Mouse (Mus musculus): ENCODE data around the gene Pnpla3.

The Pnpla3 gene

DNA sequence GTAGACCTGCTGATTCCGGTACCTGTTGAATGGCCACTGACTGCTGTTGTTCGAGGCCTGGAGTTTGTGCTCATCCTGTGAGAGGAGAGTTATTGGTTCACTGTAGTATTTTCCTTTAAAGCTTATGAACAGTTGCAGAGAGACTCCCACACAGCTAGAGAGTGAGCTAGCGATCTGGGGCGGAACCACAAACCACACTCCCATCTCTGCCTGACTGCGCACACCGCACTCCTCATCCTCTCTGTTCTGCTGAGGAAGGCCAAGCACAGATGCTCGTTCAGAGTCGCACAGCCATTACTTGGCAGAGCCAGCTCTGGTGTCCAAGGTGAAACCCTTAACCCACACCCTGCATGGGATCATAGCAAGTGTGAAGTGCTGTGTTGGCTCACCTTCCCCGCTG lies 11.1 kb downstream of the Pnpla3 start:
- DNase-seq (ENCODE audit: low spot score) = no peak

DNA sequence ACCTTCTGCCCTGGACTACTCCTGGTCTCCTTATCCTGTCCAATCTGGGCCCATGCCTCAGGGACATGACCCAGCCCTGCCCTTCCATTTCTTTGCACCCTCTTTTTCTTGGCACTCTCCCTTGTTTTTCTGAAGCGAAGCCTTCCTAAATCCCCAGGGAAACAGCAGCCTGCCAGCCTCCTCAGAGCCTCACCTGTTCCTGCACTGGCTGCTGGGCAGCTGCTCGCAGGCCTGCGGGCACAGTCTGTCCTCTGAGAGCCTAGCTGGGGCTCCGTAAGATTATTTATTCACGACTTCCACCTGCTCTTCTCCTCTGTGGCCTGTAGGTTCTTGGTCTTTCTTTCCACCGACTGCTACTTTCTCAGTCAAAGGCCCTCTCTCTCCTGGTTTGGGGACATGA lies 14.4 kb downstream of the Pnpla3 start:
- no peak for DNase-seq (ENCODE audit: low spot score)

DNA sequence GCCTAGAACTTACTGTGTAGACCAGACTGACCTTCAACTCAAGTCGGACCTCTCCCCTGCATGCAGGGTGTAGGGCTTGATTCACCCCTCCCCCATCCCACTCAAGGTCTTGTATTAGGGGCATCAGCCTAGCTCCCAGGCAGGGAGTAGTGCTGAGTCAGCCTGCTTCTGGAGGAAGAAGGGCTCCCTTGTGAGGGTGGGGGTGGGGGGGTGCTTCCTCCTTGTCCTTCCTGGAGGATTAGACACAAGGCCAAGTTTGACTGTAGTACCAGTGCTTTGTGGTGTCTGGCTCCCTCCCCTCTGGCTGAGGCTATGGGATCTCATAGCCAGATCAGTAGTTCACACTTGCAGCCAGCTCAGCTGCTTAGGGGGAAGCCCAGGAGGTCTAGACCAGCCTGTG lies 16.3 kb downstream of the Pnpla3 start:
- DNase-seq (ENCODE audit: low spot score) = no peak

DNA sequence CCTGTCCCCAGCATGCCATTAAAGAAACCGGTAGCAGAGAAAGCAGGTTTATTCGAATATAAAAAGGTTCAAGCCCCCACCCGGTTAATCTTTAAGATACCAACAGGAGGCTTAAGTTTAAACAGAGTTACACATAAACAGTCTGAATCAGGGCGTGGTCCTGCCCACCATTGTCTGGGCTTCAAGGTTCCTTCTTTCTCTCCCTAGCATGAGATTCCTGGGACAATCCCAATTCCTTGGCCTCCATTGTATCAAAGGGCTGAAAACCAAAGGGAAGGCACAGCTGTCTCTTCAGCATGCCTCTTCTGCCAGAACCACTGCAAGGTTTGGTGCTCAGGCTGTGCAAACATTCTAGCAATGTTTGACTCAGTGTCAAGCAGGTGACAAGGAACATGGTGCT lies 18.6 kb downstream of the Pnpla3 start:
- no peak for DNase-seq (ENCODE audit: low spot score)

DNA sequence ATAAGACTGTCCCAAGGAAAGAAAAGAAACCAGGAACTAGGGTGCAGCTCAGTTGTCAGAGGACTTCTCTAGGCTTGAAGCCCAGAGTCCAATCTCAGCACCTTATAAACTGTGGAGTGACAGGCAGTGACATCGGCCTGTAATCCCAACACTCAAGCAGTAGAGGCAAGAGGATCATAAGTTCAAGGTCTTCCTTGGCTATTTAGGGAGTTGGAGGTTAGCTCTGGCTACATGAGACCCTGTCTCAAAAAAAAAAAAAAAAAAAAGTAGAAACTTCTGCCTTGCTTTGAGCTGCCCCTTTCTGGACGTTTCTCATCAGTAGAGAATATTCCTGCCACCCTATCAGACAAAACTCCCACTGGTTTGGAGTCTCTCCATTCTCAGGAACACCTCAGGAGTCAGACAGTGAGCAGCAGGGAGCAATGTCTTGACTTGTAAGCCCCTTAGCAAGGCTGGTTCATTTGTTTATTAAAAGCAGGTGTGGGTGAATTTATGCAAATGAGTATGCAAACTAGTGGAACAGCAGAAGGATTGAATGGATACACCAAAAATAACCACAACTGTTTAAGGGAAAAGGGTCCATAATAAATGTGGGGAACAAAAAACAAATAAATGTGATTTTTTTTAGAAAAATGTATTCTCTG lies 21.4 kb downstream of the Pnpla3 start:
- DNase-seq (ENCODE audit: low spot score) = no peak

DNA sequence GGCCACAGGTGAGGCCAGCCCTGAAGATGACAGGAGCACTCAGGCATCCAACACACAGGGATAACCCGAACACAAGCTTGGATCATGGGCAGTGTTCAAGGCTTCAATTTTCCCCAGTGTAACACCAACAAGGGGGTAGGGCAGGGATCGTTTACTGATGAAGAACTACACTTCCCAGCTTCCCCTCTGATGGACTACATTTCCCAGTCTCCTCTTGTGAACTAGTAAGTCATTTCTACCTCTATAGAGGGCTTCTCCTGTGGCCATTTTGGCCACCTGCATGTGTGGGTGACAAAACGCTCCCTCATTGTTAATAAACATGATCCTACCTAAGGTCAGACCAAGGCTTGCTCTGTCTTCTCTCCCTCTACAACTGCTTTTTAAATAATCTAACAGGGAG lies 22.2 kb downstream of the Pnpla3 start:
- DNase-seq (ENCODE audit: low spot score) = peak; percentile 47

DNA sequence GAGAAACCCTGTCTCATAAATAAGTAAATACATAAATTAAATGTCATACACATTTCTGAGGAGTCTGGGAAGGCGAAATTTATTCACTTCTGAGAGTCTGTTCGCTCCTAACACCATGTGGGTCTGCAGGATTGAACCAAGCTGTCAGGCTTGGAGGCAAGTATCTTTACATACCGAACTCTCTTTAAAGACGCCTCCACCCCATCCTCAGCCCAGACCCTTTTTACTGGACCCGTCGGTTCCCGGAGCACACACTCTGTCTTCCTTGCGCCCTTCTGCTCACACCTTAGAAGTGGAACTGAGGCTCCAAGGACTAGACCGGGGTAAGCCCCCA lies 24.1 kb downstream of the Pnpla3 start:
- no peak for DNase-seq (ENCODE audit: low spot score)

DNA sequence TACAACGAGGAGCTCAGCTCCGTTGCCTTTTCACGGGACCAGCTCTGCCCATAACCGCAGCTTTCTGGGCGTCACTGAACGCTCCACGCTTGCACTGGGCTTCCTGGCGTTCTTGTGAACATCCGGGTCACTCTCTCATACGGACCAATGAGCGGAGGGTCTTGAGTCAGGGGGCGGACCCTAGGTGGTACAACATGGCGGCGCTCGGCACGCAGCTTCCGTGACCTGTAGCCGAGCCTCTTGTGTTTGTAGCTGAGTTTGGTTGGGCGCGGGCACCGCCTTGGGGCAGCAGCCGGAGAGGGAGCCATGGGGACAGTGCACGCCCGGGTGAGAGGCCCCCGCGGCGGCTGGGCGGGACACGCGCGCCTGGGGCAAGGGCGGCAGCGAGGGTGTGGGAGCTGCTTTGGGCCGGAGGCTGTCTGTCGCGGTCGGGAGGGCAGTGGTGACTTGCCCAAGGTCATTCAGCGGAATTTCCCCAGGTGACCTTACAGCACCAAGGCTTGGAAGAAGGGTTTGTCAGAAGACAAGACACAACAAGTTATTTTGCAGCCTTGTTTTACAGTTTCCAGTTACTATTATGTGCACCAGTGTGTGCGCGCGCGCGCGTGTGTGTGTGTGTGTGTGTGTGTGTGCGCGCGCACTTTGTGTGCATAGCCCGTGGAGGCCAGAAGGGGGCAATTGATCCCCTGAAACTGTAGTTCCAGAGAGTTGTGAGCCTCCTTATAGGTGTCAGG lies 24.6 kb downstream of the Pnpla3 start, which contains the start of gene Samm50:
TSS of gene Samm50 (plus strand) at position 184 of the 734 bp plus-strand sequence.
- peak; percentile 97 for DNase-seq (ENCODE audit: low spot score)

DNA sequence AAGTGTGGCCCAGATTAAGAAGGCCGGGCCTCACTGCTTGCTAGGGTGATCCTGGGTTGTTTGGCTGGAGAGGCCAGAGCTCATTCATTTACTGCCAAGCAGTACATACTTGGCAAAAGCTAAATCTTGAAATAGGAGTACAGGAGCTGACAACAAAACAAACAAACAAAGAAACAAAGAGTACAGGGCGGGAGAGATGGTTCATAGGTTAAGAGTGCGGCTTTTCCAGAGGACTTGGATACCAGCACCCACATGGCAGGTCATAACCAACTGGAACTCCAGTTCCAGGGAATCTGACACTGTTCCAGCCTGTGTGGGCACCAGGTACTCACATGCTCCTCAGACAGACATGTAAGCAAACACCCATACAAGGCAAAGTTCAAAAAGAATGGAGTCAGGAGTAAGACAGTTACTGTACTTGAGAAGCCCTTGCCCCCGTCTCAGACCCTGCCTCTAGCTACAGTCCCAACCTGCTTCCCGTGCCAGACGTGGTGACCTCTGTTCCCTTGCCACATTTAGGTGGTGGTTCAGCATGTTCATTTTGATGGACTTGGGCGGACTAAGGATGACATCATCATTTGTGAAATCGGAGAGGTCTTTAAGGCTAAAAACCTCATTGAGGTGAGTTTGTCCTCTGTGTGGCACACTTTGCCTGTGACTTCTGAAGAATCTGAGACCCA lies 29.0 kb downstream of the Pnpla3 start:
- DNase-seq (ENCODE audit: low spot score) = no peak

DNA sequence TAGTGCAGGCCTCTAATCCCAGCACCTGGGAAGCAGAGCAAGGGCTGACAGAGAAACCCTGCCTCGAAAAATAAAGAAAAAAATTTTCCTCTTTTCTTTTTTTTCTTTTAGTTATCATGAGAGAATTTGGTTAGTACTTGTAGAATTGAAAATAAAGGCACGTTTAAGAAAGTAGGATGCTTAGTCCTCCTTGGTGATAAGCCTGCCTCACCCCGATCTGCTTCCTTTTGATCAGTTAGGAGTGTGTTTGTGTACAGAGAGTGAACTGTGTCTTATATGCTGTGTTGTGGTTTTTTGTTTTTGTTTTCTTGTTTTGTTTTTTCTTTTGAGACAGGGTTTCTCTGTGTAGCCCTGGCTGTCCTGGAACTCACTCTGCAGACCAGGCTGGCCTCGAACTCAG lies 39.7 kb downstream of the Pnpla3 start:
- DNase-seq (ENCODE audit: low spot score) = no peak

DNA sequence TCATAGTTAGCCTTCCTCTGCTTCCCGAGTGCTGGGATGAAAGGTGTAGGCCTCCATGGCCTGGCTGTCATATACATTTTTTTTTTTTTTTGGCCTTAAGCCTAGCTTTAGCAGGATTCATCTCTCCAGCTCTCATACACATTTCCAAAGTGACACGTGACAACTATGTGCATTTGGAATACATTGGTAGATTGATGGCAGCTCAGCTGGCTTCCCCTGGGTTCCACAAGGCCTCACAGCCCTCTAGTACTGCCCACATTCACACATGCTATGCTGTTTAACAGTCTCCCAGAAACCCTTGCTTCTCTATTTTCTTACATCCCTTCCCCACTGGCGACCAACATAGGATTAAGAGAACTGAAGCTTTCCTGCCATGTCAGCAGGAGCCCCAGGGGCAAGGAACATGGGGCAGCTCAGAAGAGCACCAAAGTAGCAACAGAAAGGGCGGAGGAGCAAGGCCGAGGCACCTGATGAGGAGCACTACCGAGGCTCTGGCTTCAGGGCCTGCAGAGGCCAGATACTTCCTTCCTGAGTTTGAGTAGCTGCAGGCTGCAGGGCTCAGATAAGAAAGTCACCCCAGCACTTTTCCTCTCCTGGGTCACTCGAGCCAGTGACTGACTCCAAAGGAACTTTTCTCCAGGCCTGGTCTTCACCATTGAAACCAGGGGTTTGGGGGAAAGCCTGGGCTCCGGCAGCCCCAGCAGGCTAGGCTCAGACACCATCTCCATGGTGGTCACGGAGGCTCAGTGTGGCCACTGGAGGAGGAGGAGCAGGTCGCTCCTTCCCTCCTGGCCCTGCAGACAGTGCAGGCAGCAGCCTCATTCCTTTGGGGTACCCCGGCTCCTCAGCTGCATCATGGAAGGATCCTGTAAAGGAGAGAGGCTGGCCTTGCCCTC lies 42.1 kb downstream of the Pnpla3 start:
- no peak for DNase-seq (ENCODE audit: low spot score)

DNA sequence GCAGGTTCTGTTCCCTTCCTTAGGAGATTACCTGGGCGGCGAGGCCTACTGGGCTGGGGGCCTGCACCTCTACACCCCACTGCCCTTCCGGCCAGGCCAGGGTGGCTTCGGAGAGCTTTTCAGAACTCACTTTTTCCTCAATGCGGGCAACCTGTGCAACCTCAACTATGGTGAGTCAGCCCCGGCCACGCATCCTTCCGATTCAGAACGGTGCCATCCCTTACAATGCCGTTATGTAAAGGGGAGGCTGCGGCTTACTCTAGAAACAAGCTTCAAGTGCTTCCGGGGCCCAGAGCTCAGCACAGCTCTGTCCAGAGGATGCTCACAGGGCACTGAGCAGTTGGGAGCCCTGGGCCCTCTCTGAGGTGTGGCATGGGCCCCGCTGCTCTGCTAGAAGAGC lies 42.8 kb downstream of the Pnpla3 start:
- no peak for DNase-seq (ENCODE audit: low spot score)

DNA sequence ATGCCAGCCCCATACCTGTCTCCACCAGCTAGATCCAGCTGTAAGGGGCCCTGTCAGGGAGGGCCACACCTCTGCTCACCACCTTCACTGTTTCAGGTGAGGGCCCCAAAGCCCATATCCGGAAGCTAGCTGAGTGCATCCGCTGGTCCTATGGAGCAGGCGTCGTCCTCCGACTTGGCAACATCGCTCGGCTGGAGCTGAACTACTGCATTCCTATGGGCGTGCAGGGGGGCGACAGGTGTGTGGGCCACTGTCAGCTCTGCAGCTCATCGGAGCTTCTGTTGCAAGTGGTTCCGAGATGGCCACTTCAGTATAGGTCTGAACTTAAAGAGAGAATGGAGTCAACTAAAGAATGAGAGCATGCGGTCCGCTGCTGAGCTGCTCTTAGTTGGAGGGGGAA lies 43.3 kb downstream of the Pnpla3 start:
- DNase-seq (ENCODE audit: low spot score) = no peak

DNA sequence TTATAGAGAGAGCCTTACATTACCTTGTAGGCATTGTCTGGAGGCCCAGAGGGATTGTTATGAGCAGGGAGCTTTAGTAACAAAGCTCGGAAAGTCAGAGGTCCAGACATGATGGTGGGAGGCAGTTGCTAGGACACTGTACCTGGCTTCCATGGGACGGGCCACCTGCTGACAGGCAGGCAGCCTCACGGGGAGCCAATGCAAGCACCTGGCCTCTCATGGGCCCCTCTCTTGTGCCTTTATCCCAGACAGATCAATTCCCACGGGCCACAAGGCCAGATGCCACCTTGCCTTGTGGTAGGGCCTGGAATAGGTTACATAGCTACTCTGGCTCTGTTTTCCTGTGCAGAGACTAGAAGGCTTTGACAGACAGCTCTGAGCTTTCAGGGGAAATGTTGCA lies 43.9 kb downstream of the Pnpla3 start:
- DNase-seq (ENCODE audit: low spot score) = no peak

DNA sequence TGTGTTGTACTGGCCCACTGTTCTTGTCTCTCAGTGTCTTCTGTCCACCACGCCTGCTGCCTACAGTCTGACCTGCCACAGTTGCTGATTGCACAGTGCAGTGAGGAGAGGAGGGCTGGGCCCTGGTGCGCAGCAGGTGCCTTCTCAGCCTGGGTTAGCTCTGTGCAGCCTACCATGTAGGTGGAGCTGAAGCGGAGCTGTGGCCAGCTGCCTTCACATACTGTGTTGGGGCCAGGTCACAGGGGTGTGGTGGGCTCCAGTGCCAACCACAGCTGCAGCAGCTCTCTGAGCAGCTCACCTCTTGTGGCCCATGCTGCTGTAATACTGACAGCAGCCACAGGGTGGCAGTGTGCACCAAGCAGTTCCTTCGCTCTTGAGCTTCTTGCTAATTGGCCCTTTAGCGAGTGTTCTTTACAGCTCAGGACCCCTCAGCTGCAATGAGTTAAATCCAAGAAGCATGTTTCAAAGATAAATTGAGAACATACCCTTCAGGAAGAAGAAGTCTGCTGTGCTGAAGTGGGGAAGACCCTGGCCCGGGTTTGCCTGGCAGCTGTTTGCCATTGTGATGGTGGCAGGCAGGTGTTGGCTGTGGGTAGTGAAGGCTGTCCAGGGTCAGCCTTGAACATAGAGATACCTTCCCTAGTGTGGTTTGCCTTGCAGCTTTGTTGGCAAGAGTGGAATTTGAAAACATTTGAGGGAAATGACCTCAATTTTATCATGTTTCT lies 44.6 kb downstream of the Pnpla3 start:
- DNase-seq (ENCODE audit: low spot score) = peak; percentile 95

DNA sequence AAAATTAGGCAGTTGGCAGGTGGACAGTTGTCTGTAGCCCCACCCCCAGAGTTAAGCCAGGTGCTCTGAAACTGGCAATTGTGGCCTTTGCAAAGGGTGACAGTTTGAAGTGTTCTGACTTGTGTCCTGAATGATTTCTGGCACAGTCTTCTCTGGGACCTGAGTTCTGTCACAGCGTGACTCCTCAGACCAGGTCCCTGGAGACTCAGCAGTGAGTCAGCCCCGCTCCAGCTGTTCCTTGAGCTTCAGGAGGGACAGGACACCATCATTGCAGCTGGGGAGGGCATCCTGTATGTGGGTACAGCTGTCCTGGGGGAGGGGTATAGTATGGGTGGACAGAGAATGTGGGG lies 45.1 kb downstream of the Pnpla3 start:
- no peak for DNase-seq (ENCODE audit: low spot score)

DNA sequence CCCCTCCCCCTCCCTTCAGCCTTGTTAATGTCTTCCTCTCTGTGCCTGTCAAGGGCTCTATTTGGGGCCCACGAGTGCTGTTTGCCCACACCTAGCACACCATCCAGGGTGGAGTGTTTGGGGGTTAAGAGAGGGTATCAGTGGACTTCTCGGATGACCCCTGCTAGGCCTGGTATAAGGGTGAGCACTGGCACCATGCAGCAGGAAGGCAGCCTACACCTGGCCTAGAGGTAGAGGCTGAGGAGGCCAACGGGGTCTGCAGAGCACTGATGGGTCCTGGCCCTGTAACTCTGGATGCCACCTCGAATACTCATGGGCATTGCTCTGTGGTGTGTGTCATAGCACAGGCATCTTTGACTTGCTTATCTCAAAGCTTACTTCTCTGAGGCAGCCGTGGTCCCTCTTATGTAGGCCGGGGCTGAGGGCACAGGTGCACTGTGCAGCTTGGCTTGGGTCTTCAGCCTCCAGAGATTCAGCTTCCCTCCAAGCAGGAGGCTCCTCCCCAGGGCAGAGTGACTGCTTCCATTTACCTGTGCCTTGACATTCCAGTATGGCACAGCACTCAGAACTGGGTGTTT lies 45.6 kb downstream of the Pnpla3 start:
- DNase-seq (ENCODE audit: low spot score) = no peak

DNA sequence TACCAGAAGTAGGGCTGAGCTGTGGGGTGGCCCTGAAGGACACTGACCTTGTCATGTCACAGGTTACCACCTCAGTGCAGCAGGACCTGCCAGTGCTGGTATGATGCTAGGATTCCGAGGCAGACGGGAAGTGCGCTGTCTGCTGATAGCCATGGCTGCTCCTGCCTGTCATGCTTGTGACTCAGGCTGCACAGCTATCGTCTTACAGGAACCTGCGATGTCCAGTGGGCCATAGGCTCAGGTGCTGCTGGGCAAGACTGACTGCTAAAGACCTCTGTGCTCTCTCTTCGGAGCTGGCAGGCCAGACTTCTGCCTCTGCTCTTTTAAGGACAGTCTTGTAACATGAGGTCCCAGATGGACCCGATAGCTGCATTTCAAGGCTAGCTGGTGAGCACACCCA lies 46.8 kb downstream of the Pnpla3 start:
- DNase-seq (ENCODE audit: low spot score) = no peak

DNA sequence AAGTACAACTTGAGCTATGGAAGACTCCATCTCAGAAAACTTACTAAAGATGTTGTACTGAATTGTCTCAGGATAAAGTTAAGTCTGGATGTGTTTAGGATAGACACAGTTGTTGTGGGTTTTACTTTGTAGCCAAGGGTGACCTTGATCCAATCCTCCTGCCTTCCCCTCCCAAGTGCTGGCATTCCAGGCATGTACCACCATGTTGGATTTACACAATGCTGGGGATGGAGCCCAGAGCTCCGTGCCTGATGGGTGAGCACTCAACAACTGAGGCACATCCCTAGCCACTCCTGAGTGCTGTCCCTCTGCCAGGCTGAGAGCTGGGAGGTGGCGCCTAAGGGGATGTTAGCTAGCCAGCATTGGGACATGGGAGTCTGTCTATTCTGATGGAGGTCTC lies 47.6 kb downstream of the Pnpla3 start:
- no peak for DNase-seq (ENCODE audit: low spot score)

DNA sequence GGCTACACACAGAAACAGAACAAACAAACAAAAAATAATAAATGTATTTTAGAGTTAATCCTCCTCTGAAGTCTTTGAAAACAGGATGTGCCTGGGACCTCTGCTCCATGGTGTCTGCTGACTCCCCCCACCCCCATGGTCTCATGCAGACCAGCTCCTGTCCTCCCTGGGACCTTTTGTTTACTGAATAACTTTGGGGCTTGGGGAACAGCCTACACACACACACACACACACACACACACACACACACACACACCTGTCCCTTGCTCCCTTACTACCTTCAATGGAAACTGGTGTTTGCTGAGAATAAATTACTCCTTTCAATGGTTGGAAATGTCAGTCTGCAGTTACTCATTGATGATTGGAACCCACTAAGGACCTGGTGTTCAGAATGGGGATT lies 48.4 kb downstream of the Pnpla3 start:
- no peak for DNase-seq (ENCODE audit: low spot score)

DNA sequence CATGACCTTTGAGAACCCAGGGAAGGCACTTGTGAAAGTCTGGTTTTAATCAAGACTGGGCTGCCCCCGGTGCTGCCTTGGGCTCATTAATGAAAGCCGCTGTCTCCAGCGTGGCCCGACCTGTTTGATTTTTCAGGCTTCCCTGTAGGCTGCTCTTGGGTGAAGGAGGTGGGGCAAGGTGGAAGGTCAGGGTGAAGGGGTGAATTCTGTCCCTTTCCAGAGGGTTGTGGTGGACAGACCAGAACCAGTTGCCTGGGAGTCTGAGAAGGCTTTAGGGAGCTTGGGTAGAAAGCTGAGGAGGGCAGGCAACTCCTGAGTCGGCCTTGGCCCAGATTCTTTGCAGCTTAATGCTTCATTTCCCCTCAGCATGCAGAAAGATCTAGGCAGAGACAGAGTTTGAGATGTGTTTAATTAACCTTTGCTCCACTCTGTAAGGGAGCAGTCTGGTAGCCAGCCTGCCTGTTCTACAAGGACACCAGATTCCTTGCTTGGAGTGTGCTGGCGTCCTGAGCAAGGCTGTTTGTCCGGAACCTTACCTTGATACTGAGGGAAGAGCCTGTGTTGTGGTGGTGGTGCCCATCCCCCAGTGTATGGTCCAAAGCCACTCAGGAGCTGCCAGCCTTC lies 48.9 kb downstream of the Pnpla3 start:
- DNase-seq (ENCODE audit: low spot score) = peak; percentile 79
